Mouse (Mus musculus): ENCODE data around the gene Dcst2. TPM values are rescaled to one million over a fixed set of nuclear protein-coding genes. Genes with fewer than 3 reads are reported as not detected.

The Dcst2 gene
- polyA plus RNA-seq (2017; shearing (Covaris generic)), result 0.28 TPM

DNA sequence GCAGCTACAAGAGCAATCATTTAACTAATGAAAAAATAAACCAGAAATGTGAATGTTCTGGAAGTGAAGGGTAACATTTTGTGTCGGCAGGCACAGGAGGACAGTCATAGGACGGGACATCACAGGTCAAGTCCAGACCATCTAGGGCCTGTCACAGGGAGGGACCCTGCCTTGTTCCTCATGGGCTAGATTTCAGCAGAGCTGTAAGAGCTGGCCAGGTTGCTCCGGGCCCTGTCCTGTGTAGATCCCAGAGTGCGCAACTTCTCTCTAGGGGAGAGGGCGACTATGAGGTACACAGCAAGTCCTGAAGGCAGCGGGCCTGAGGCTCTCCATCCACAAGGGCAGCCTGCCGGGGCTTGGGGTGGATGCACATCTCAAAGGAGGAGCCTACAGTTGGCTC, at the start of gene Dcst2:
TSS of gene Dcst2 (plus strand) at position 301 of the 400 bp plus-strand sequence.

DNA sequence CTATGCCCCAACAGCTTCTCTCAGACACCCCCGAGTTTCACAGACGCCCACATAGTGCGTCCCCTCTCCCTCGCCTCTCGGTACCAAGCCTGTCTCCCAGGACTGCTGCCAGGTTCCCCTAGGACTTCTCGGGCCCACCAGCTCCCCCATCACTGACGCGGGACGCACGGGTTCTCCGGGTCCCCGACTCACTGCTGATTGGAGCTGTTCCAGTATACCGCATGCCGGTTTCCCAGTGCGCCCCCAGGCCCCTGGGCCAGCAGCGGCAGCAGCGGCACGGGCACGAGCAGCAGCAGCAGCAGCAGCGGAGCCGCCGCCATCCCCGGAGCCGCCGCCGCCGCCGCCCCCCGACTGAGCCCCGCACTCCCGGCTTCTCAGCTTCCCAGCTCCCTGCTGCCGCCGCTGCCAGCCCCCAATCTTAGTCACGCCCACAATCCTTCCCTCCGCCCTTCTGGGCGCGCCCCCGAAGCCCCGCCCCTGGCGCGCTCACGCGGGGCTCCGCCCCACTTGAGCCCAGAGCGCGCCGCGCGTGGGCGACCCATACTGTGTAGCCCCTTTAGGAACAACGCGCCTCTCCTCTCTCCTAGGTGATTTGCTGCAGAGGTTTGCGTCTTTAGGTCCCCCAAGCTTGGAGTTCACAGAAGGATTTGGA, 39.1 kb upstream of the Dcst2 start, which contains the start of gene Efna3:
TSS of gene Efna3 (minus strand) at position 452 of the 652 bp plus-strand sequence.

DNA sequence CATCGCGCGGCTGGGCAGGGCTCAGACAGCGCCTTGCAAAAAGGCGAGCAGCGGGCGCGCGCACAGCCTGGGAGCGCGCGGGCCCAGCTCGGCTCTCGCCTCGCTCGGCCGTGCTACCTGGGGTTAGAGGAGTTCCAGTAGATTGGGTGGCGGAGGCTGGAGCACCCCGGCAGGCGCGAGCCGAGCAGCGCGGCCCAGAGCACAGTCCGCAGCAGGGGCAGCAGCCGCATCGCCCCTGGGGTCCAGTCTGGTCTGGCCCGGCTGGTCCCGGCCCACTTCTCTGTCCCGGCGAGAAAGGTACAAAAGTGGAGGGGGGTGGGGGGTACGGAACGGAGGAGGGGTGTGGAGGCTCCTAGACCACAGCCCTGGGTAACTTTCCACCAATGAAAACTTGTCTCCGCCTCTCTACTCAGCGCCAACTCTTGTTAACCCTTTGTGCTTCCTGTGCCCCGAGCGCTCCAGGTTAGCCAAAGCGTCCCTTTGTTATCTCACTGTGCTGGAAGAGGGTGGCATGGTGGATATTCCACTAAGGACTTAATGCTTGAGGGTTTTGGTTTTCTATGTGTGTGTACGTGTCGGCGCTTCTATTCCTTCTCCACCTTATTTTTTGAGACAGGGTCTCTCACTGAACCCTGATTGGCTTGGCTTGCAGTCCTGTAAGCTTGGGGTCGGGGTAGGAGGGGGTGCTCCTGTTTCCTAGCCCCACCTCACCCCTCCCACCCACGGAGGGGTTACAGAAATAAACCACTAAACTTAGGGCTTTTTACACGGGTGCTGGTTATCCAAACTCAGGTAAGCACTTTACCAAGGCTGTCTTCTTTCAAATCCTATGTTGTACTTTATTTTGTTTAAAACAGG, 23.8 kb upstream of the Dcst2 start, which contains the start of gene Efna4:
TSS of gene Efna4 (minus strand) at position 308 of the 858 bp plus-strand sequence.

DNA sequence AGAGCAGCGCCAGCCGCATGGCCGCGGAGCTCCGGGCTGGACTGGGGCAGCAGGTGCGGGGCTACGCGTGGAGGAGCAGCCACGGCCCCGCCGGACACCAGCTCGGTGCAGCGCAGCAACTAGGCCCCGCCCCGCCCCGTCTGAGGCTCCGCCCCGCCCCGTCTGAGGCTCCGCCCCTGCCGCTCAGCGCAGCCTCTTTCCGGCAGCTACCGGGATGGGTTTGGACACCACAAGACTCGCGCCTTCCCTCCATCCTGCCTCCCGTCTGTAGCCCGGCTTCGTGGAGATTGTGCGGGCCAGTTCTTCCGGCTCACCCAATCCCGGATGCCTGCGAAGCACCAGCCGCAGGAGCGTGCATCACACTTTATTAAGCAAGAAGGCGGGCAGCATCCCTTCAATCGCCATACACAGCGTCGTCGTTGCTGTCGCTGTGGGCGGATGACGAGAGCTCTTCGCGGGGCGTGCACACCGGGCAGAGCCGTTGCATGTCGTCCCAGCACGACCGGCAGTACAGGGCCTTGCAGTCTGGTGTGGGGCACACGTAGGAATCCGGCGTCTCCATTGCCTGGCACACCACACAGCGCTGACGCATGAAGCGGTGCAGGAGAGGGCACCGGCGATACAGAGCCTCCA, 11.8 kb upstream of the Dcst2 start, which contains the start of gene Adam15:
TSS of gene Adam15 (minus strand) at position 128 of the 633 bp plus-strand sequence.

DNA sequence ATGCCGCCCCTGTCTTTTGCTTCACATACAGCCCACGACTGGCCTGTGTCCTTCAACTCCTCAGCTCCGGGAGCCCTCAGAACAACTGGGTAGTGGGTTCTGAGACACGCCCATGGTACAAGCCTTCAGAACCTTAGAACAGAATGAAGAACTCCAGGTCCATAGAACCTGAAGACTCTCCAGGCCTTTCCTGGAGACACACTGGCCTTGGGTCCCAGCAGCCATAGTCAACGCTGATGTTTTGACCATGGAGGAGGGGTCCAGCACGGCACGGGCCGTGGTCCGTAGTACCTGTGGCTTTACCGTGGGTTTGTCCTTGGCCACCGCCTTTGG, 3.3 kb downstream of the Dcst2 start, which contains the start of gene Dcst1:
TSS of gene Dcst1 (minus strand) at position 101 of the 333 bp plus-strand sequence.

DNA sequence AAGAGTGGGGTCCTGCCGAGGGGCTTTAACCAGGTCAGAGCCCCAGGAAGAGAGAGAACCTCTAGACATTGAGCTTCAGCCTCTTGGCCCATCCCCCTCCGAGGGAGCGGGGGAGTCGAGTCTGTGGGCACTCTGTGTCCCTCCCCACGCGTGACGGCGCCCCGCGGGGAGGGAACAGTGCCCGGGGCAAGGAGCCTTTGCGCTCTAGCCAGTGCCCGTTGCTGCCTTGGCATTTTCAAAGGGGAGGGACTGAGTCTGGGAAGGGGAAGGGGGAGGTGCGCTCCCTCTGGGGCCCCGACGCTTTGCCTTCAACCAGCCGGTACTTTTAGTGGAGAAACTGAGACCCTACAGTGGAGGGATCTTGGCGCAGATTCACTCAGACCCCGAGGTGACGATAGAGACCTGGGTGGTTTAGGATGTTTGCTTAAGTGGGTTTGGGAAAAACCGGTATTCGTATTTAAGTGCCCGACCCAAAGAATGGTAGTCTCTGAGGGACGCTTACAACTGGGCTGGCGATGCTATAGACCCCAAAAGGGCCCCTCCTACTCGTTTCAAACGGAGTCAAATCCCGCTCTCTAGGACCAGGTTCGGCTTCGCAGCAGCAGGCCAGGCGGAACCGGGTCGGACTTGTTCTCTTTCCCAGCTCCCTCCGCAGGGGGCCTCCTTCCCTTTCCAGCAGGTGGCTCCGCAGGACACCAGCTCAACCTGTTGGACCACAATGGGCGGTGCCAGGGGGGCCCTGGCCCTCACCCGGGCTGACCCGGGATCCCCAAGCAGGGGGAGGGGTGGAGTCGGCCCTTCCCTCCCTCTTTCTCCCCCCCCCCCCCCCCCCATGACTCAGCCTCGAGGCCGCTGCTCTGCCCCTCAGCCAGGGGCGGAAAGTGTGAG, 32.5 kb downstream of the Dcst2 start, which contains the start of gene Zbtb7b:
TSS of gene Zbtb7b (minus strand) at position 771 of the 888 bp plus-strand sequence.

DNA sequence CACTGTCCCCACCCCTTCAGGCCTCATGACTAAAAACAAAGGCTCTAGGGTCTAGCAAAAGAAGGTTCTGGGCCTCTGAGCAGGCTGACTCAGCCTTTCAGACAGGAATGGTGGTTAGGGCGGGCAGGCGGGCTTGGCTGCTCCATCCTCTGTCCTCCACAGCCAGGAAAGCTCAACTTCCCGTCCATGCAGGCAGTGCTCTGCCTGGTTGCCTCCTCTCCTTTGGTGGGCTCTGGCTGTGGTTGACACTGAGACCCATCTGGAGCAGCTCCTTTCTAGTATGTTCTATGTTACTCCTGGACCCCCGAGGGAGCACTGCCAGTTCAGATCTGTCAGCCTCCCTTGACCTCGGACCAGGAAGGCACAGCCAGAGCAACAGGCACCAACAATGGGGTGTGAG, 40.9 kb downstream of the Dcst2 start, which contains the start of gene Lenep:
TSS of gene Lenep (minus strand) at position 101 of the 400 bp plus-strand sequence.

DNA sequence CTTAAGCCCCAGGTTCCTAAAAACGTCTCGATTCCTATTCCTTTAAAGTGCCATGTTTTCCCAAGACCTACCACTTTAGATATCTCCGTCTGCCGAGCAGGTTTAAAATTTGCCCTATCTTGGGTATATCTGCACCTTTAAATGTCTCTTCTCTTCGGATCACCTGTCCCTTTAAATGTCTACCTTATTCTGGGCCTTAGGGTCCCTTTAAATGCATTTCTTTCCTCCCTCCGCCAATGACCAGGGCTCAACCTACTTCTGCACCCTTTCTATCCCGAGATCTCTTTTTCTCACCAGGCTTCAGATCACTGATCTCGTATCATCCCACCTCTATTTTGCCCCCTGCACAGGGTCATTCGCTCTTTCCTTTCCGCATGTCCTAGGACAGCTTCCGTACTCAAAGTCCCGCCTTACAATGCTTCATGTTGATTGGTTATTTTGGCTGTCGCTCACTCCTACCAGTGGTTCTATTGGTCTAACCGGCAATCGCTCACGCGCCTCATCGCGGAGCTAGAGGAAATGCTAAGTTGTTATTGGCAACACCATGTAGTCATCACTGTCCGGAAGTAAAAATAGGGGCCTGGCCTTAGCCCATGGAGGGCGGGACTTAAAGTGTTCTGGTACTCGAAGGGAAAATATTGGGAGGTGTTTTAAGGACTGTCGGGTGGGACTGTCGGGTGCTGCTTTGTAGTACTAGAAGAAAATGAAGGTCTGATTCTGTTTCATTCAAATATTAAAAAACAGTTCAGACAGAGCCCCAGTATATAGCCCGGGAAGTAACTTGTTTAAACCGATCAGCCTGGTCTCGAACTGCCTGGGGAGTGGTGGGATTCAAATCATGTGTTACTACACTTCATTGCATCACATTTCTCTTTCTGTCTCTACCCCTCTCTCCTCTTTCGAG, 50.0 kb downstream of the Dcst2 start, which contains the start of gene Flad1:
TSS of gene Flad1 (minus strand) at position 381 of the 904 bp plus-strand sequence.

DNA sequence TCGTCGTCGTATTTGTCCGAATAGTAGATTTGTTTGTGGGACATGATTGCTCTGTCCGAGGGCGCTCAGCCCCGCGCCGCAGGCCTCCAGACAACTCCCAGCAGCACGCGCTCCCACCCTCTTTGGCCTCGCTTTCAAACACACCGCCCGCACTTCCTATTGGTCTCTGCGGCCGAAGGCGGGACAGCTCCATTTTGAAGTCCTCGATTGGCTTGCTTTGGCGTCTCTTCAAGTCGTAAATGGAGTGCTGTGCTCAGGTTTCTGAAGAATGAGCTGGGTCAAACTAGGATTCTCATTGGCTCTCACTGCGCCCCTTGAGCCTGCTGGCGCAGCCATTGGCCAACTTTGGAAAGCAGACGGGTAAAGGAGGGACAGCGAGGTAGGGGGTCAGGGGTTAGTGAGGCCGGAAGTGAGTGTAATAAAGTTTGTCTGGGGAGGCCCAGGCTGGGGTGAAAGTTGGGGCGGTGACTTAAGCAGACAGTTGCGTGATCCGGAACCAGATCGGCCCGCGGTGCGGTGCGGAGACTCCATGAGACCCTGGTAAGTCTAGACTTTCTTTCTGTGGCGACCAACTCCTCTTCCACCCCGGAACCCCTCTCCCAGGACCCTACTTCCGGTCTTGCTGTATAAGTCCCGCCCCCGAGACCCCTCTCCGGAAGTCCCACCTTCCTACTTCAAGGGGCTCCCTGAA, 56.5 kb downstream of the Dcst2 start, which contains the start of the genes Cks1b and Shc1:
TSS of gene Cks1b (minus strand) at position 214 of the 691 bp plus-strand sequence.
TSS of gene Shc1 (plus strand) at position 274 of the 691 bp plus-strand sequence.

Other genes starting within 250 kb of the Dcst2 start
- gene Pklr, start 225.8 kb upstream of the Dcst2 start, polyA plus RNA-seq (2017; shearing (Covaris generic)), result not detected
- 0.73 TPM for gene Hcn3, start 201.8 kb upstream of the Dcst2 start, polyA plus RNA-seq (2017; shearing (Covaris generic))
- 36.9 TPM for gene Clk2, start 197.2 kb upstream of the Dcst2 start, polyA plus RNA-seq (2017; shearing (Covaris generic))
- 291 TPM for gene Scamp3, start 184.5 kb upstream of the Dcst2 start, polyA plus RNA-seq (2017; shearing (Covaris generic))
- 230 TPM for gene Fam189b, start 178.8 kb upstream of the Dcst2 start, polyA plus RNA-seq (2017; shearing (Covaris generic))
- gene Gba, start 159.0 kb upstream of the Dcst2 start, polyA plus RNA-seq (2017; shearing (Covaris generic)), result 139 TPM
- gene Thbs3, start 146.8 kb upstream of the Dcst2 start, polyA plus RNA-seq (2017; shearing (Covaris generic)), result 2.8 TPM
- 120 TPM for gene Mtx1, start 134.9 kb upstream of the Dcst2 start, polyA plus RNA-seq (2017; shearing (Covaris generic))
- 2.7 TPM for gene Muc1, start 132.9 kb upstream of the Dcst2 start, polyA plus RNA-seq (2017; shearing (Covaris generic))
- 285 TPM for gene Krtcap2, start 116.0 kb upstream of the Dcst2 start, polyA plus RNA-seq (2017; shearing (Covaris generic))
- gene Trim46, start 115.7 kb upstream of the Dcst2 start, polyA plus RNA-seq (2017; shearing (Covaris generic)), result 5.0 TPM
- gene Dpm3, start 102.6 kb upstream of the Dcst2 start, polyA plus RNA-seq (2017; shearing (Covaris generic)), result 99.0 TPM
- gene Slc50a1, start 91.4 kb upstream of the Dcst2 start, polyA plus RNA-seq (2017; shearing (Covaris generic)), result 249 TPM
- not detected for gene Efna1, start 80.8 kb upstream of the Dcst2 start, polyA plus RNA-seq (2017; shearing (Covaris generic))
- gene Efna3, start 39.0 kb upstream of the Dcst2 start, polyA plus RNA-seq (2017; shearing (Covaris generic)), result not detected
- 0.62 TPM for gene Efna4, start 23.9 kb upstream of the Dcst2 start, polyA plus RNA-seq (2017; shearing (Covaris generic))
- 14.5 TPM for gene Adam15, start 12.0 kb upstream of the Dcst2 start, polyA plus RNA-seq (2017; shearing (Covaris generic))
- 0.27 TPM for gene Dcst1, start 3.3 kb downstream of the Dcst2 start, polyA plus RNA-seq (2017; shearing (Covaris generic))
- gene Zbtb7b, start 32.8 kb downstream of the Dcst2 start, polyA plus RNA-seq (2017; shearing (Covaris generic)), result 74.9 TPM
- not detected for gene Lenep, start 40.8 kb downstream of the Dcst2 start, polyA plus RNA-seq (2017; shearing (Covaris generic))
- gene Flad1, start 49.9 kb downstream of the Dcst2 start, polyA plus RNA-seq (2017; shearing (Covaris generic)), result 66.1 TPM
- gene Cks1b, start 56.4 kb downstream of the Dcst2 start, polyA plus RNA-seq (2017; shearing (Covaris generic)), result 29.8 TPM
- gene Shc1, start 56.5 kb downstream of the Dcst2 start, polyA plus RNA-seq (2017; shearing (Covaris generic)), result 86.1 TPM
- gene Pygo2, start 68.2 kb downstream of the Dcst2 start, polyA plus RNA-seq (2017; shearing (Covaris generic)), result 31.5 TPM
- gene Pbxip1, start 74.7 kb downstream of the Dcst2 start, polyA plus RNA-seq (2017; shearing (Covaris generic)), result 176 TPM
- 22.6 TPM for gene Pmvk, start 92.6 kb downstream of the Dcst2 start, polyA plus RNA-seq (2017; shearing (Covaris generic))
- not detected for gene Kcnn3, start 158.2 kb downstream of the Dcst2 start, polyA plus RNA-seq (2017; shearing (Covaris generic))